Mouse (Mus musculus): ENCODE measurements around the gene Ciart. TPM values are rescaled to one million over a fixed set of nuclear protein-coding genes. Genes with fewer than 3 reads are reported as not detected.
"Not testable (repeated sequence)": the region's sequence is repeated elsewhere in the genome, so short reads cannot be mapped to it uniquely, and the experiment has no call there.

Gene Ciart
- polyA plus RNA-seq, 1 experiment from 2014 or later: 6.4 TPM

GRCm38 (mm10) chr3:95865050-95865449 is 17.0 kb downstream of the Ciart start:
- H3K4me1 ChIP-seq (ENCODE audit: insufficient read depth): no peaks in the 10 kb centered on the region
- TF ChIP-seq CTCF (IDR thresholded peaks at IDR 0.05; ENCODE audit: low read depth): no peak
- no peak overlapping the region for H3K4me2 ChIP-seq
- WGBS: 76% methylated on average over 5 of the region's 5 CpGs
- H3K4me3 ChIP-seq (ENCODE audit: low read depth, low read length): no peak overlapping the region
- H3K9ac ChIP-seq: no peak overlapping the region; the same call in 1 of the 2 replicates
- no peaks in the 10 kb centered on the region for H3K27me3 ChIP-seq (ENCODE audit: insufficient read depth, low read length)
- no peak for ATAC-seq (ENCODE audit: insufficient read depth)
- no peaks in the 10 kb centered on the region for H3K9me3 ChIP-seq (ENCODE audit: low read depth, low read length)
- no peak for DNase-seq
- no peak overlapping the region for H3K27ac ChIP-seq (ENCODE audit: low read depth)
- peaks cover 57% of the 10 kb centered on the region for H3K36me3 ChIP-seq (ENCODE audit: insufficient read depth)

- Histone ChIP-seq H3K9me3 (ENCODE audit: low read depth, low read length) (no peaks in the 10 kb centered on the region), H3K27ac (ENCODE audit: low read depth) (no peak overlapping the region), H3K4me2 (no peak overlapping the region), H3K4me1 (ENCODE audit: insufficient read depth) (no peaks in the 10 kb centered on the region), H3K36me3 (ENCODE audit: insufficient read depth) (peaks cover 49% of the 10 kb centered on the region), H3K27me3 (ENCODE audit: insufficient read depth, low read length) (no peaks in the 10 kb centered on the region), H3K4me3 (ENCODE audit: low read depth, low read length) (no peak overlapping the region), H3K9ac (no peak overlapping the region)
- TF ChIP-seq CTCF (IDR thresholded peaks at IDR 0.05; ENCODE audit: low read depth): no peak
- WGBS: 71% methylated on average over 7 of the region's 7 CpGs
- DNase-seq (no peak), ATAC-seq (ENCODE audit: insufficient read depth) (no peak)
Observed at GRCm38 (mm10) chr3:95863578-95863977, 18.5 kb downstream of the Ciart start.

- peak; percentile 73 for TF ChIP-seq CTCF (IDR thresholded peaks at IDR 0.05; ENCODE audit: low read depth)
- H3K4me1 ChIP-seq (ENCODE audit: insufficient read depth): no peaks in the 10 kb centered on the region
- no peak overlapping the region for H3K27ac ChIP-seq (ENCODE audit: low read depth)
- H3K9ac ChIP-seq: no peak overlapping the region
- H3K4me3 ChIP-seq (ENCODE audit: low read depth, low read length): no peak overlapping the region
- H3K4me2 ChIP-seq: no peak overlapping the region
- no peaks in the 10 kb centered on the region for H3K9me3 ChIP-seq (ENCODE audit: low read depth, low read length)
- H3K27me3 ChIP-seq (ENCODE audit: insufficient read depth, low read length): no peaks in the 10 kb centered on the region
- peak; percentile 91 for DNase-seq
- peak; percentile 77 for ATAC-seq (ENCODE audit: insufficient read depth)
- 40% methylated on average over 2 of the region's 2 CpGs for WGBS
- H3K36me3 ChIP-seq (ENCODE audit: insufficient read depth): peaks cover 34% of the 10 kb centered on the region; the same call in 1 of the 2 replicates
Observed at GRCm38 (mm10) chr3:95861796-95862195, 20.3 kb downstream of the Ciart start.

- 76% methylated on average over 10 of the region's 10 CpGs for WGBS
- no peak overlapping the region for H3K4me2 ChIP-seq
- TF ChIP-seq CTCF (IDR thresholded peaks at IDR 0.05; ENCODE audit: low read depth): peak; percentile 52
- H3K4me1 ChIP-seq (ENCODE audit: insufficient read depth): no peaks in the 10 kb centered on the region
- no peak overlapping the region for H3K9ac ChIP-seq
- H3K36me3 ChIP-seq (ENCODE audit: insufficient read depth): peaks cover 32% of the 10 kb centered on the region; the same call in 1 of the 2 replicates
- no peaks in the 10 kb centered on the region for H3K27me3 ChIP-seq (ENCODE audit: insufficient read depth, low read length)
- ATAC-seq (ENCODE audit: insufficient read depth) (no peak), DNase-seq (peak; percentile 48)
- H3K27ac ChIP-seq (ENCODE audit: low read depth): no peak overlapping the region
- H3K4me3 ChIP-seq (ENCODE audit: low read depth, low read length): no peak overlapping the region
- H3K9me3 ChIP-seq (ENCODE audit: low read depth, low read length): no peaks in the 10 kb centered on the region
Observed at GRCm38 (mm10) chr3:95861216-95861615, 20.8 kb downstream of the Ciart start.

- H3K4me3 ChIP-seq (ENCODE audit: low read depth, low read length): no peak overlapping the region
- no peaks in the 10 kb centered on the region for H3K9me3 ChIP-seq (ENCODE audit: low read depth, low read length)
- H3K4me2 ChIP-seq: no peak overlapping the region
- TF ChIP-seq CTCF (IDR thresholded peaks at IDR 0.05; ENCODE audit: low read depth): peak; percentile 39
- ATAC-seq (ENCODE audit: insufficient read depth) (no peak), DNase-seq (peak; percentile 23)
- no peak overlapping the region for H3K27ac ChIP-seq (ENCODE audit: low read depth)
- no peaks in the 10 kb centered on the region for H3K27me3 ChIP-seq (ENCODE audit: insufficient read depth, low read length)
- H3K36me3 ChIP-seq (ENCODE audit: insufficient read depth): peaks cover 23% of the 10 kb centered on the region; the same call in 1 of the 2 replicates
- H3K4me1 ChIP-seq (ENCODE audit: insufficient read depth): no peaks in the 10 kb centered on the region
- 75% methylated on average over 3 of the region's 3 CpGs for WGBS
- no peak overlapping the region for H3K9ac ChIP-seq
Observed at GRCm38 (mm10) chr3:95860323-95860722, 21.7 kb downstream of the Ciart start.

- DNase-seq; H3K27me3 ChIP-seq (ENCODE audit: insufficient read depth, low read length); H3K4me3 ChIP-seq (ENCODE audit: low read depth, low read length); ATAC-seq (ENCODE audit: insufficient read depth); H3K4me2 ChIP-seq; H3K4me1 ChIP-seq (ENCODE audit: insufficient read depth); H3K9me3 ChIP-seq (ENCODE audit: low read depth, low read length); H3K27ac ChIP-seq (ENCODE audit: low read depth); H3K9ac ChIP-seq: not testable (repeated sequence)
- WGBS: 86% methylated on average over 3 of the region's 3 CpGs
- H3K36me3 ChIP-seq (ENCODE audit: insufficient read depth): peaks cover 12% of the 10 kb centered on the region
Observed at GRCm38 (mm10) chr3:95858278-95858677, 23.8 kb downstream of the Ciart start.

GRCm38 (mm10) chr3:95857050-95857449 is 25.0 kb downstream of the Ciart start:
- H3K4me2 ChIP-seq; H3K4me1 ChIP-seq (ENCODE audit: insufficient read depth); ATAC-seq (ENCODE audit: insufficient read depth); H3K4me3 ChIP-seq (ENCODE audit: low read depth, low read length); H3K9ac ChIP-seq; H3K9me3 ChIP-seq (ENCODE audit: low read depth, low read length); DNase-seq; H3K27me3 ChIP-seq (ENCODE audit: insufficient read depth, low read length); H3K27ac ChIP-seq (ENCODE audit: low read depth): not testable (repeated sequence)
- H3K36me3 ChIP-seq (ENCODE audit: insufficient read depth): peaks cover 21% of the 10 kb centered on the region
- 55% methylated on average over 1 of the region's 1 CpGs for WGBS

- peak overlapping the region; percentile 73 for H3K4me2 ChIP-seq
- H3K36me3 ChIP-seq (ENCODE audit: insufficient read depth): peaks cover 25% of the 10 kb centered on the region
- H3K4me1 ChIP-seq (ENCODE audit: insufficient read depth): no peaks in the 10 kb centered on the region; the same call in 1 of the 2 replicates
- ATAC-seq (ENCODE audit: insufficient read depth): peak; percentile 3; the same call in 1 of the 2 replicates
- 24% methylated on average over 7 of the region's 7 CpGs for WGBS
- peak; percentile 55 for DNase-seq
- peak overlapping the region; percentile 70 for H3K9ac ChIP-seq
- H3K9me3 ChIP-seq (ENCODE audit: low read depth, low read length): no peaks in the 10 kb centered on the region
- H3K27ac ChIP-seq (ENCODE audit: low read depth): peak overlapping the region; percentile 82
- H3K27me3 ChIP-seq (ENCODE audit: insufficient read depth, low read length): no peaks in the 10 kb centered on the region
- H3K4me3 ChIP-seq (ENCODE audit: low read depth, low read length): peak overlapping the region; percentile 80
- no peak for TF ChIP-seq CTCF (IDR thresholded peaks at IDR 0.05; ENCODE audit: low read depth)
Observed at GRCm38 (mm10) chr3:95856115-95856514, 25.9 kb downstream of the Ciart start.

All from lung, embryonic 14.5 days (tissue).